Comparison of ENCODE assay signal across 8 mouse cellular contexts in genomic region chr7:29309749-29310148, GRCm38 (mm10). TPM values are rescaled to one million over a fixed set of nuclear protein-coding genes. Genes with fewer than 3 reads are reported as not detected.
DNase-seq lines count a peak whose midpoint lies in the region; ATAC-seq and TF ChIP-seq lines count a peak whose summit lies in the region.

No protein-coding gene starts in this region.

- no peak for DNase-seq in lung, postnatal 0 days (ENCODE audit: low spot score)
- DNase-seq in lung, postnatal 14 days: no peak
- no peak for DNase-seq in limb, embryonic 14.5 days (ENCODE audit: low spot score)
- no peak for DNase-seq in layer of hippocampus, adult 9-11 months
- DNase-seq in MN1 (ENCODE audit: low spot score): no peak
- DNase-seq in kidney, postnatal 4 days: no peak

- peak overlapping the region; percentile 32 for H3K4me3 ChIP-seq in lung, postnatal 0 days (ENCODE audit: low read depth, low read length)
- H3K4me3 ChIP-seq in forebrain, embryonic 13.5 days: peak overlapping the region; percentile 76
- peak overlapping the region; percentile 62 for H3K4me3 ChIP-seq in limb, embryonic 14.5 days (replicated peaks; ENCODE audit: low read length)
- H3K4me3 ChIP-seq in stomach, embryonic 14.5 days (ENCODE audit: low read depth, low read length): peak overlapping the region; percentile 54

- H3K9me3 ChIP-seq in lung, postnatal 0 days (ENCODE audit: low read length): no peaks in the 10 kb centered on the region
- H3K9me3 ChIP-seq in forebrain, embryonic 13.5 days (replicated peaks): no peaks in the 10 kb centered on the region
- H3K9me3 ChIP-seq in limb, embryonic 14.5 days (ENCODE audit: control insufficient read depth, low read length): no peaks in the 10 kb centered on the region
- H3K9me3 ChIP-seq in stomach, embryonic 14.5 days (ENCODE audit: control insufficient read depth, low read depth, low read length): no peaks in the 10 kb centered on the region

- H3K4me2 ChIP-seq in lung, postnatal 0 days (replicated peaks; ENCODE audit: low read depth, low read length): peak overlapping the region; percentile 70
- H3K4me2 ChIP-seq in forebrain, embryonic 13.5 days: peak overlapping the region; percentile 91
- H3K4me2 ChIP-seq in limb, embryonic 14.5 days (replicated peaks; ENCODE audit: low read depth, low read length, severe bottlenecking): peak overlapping the region; percentile 95
- H3K4me2 ChIP-seq in stomach, embryonic 14.5 days (replicated peaks; ENCODE audit: low read depth, low read length): peak overlapping the region; percentile 94

- peak overlapping the region; percentile 32; the same call in 1 of the 2 replicates for H3K9ac ChIP-seq in lung, postnatal 0 days (replicated peaks; ENCODE audit: low read depth)
- H3K9ac ChIP-seq in forebrain, embryonic 13.5 days: peak overlapping the region; percentile 75
- peak overlapping the region; percentile 67 for H3K9ac ChIP-seq in limb, embryonic 14.5 days (ENCODE audit: low read depth, low read length, severe bottlenecking)
- H3K9ac ChIP-seq in stomach, embryonic 14.5 days (replicated peaks; ENCODE audit: low read depth, low read length): no peak overlapping the region

- peaks cover 12% of the 10 kb centered on the region for H3K27me3 ChIP-seq in lung, postnatal 0 days (replicated peaks; ENCODE audit: insufficient read depth, low read length)
- H3K27me3 ChIP-seq in forebrain, embryonic 13.5 days: no peaks in the 10 kb centered on the region
- H3K27me3 ChIP-seq in limb, embryonic 14.5 days (ENCODE audit: control insufficient read depth, insufficient read depth, low read length): peaks cover 7% of the 10 kb centered on the region; the same call in 1 of the 2 replicates
- H3K27me3 ChIP-seq in stomach, embryonic 14.5 days (ENCODE audit: control insufficient read depth, insufficient read depth, low read length): 0 out of 2 replicates have a peak, but pooled peaks cover 3% of the 10 kb centered on the region

- no peak for TF ChIP-seq CTCF in lung, postnatal 0 days (IDR thresholded peaks at IDR 0.05)

- ATAC-seq in lung, postnatal 0 days: no peak
- no peak for ATAC-seq in forebrain, embryonic 13.5 days
- ATAC-seq in limb, embryonic 14.5 days (ENCODE audit: low FRiP score, low read depth): no peak
- ATAC-seq in stomach, embryonic 14.5 days (ENCODE audit: insufficient number of reproducible peaks, insufficient read depth, low FRiP score, low read depth): no peak

- no peak for TF ChIP-seq POLR2A in limb, embryonic 14.5 days (IDR thresholded peaks at IDR 0.05; ENCODE audit: borderline replicate concordance, extremely low read depth, insufficient read depth, insufficient read length)

- TF ChIP-seq EP300 in lung, postnatal 0 days (IDR thresholded peaks at IDR 0.05): no peak

- 5% methylated on average over 5 of the region's 5 CpGs for WGBS in lung, postnatal 0 days
- WGBS in forebrain, embryonic 13.5 days: 4% methylated on average over 5 of the region's 5 CpGs
- 6% methylated on average over 5 of the region's 5 CpGs for WGBS in limb, embryonic 14.5 days
- WGBS in stomach, embryonic 14.5 days: 8% methylated on average over 5 of the region's 5 CpGs

- no peak overlapping the region for H3K27ac ChIP-seq in lung, postnatal 0 days (ENCODE audit: low read length)
- H3K27ac ChIP-seq in forebrain, embryonic 13.5 days: peak overlapping the region; percentile 70
- H3K27ac ChIP-seq in limb, embryonic 14.5 days (replicated peaks; ENCODE audit: low read depth, low read length): peak overlapping the region; percentile 55; the same call in 1 of the 2 replicates
- no peak overlapping the region for H3K27ac ChIP-seq in stomach, embryonic 14.5 days (ENCODE audit: low read length)

- peaks cover 12% of the 10 kb centered on the region; the same call in 1 of the 2 replicates for H3K4me1 ChIP-seq in lung, postnatal 0 days (ENCODE audit: insufficient read depth, low read depth, low read length)
- H3K4me1 ChIP-seq in forebrain, embryonic 13.5 days: peaks cover 86% of the 10 kb centered on the region
- H3K4me1 ChIP-seq in limb, embryonic 14.5 days (ENCODE audit: control insufficient read depth, insufficient read depth, low read length): peaks cover 53% of the 10 kb centered on the region
- peaks cover 20% of the 10 kb centered on the region; the same call in 1 of the 2 replicates for H3K4me1 ChIP-seq in stomach, embryonic 14.5 days (ENCODE audit: control insufficient read depth, insufficient read depth, low read length)

- H3K36me3 ChIP-seq in lung, postnatal 0 days (ENCODE audit: insufficient read depth, low read length): no peaks in the 10 kb centered on the region
- H3K36me3 ChIP-seq in forebrain, embryonic 13.5 days (ENCODE audit: poor library complexity, severe bottlenecking): peaks cover 34% of the 10 kb centered on the region
- H3K36me3 ChIP-seq in limb, embryonic 14.5 days (ENCODE audit: control insufficient read depth, insufficient read depth, low read length): peaks cover 6% of the 10 kb centered on the region; the same call in 1 of the 2 replicates
- no peaks in the 10 kb centered on the region; the same call in 1 of the 2 replicates for H3K36me3 ChIP-seq in stomach, embryonic 14.5 days (ENCODE audit: control insufficient read depth, insufficient read depth, low read length)

RNA-seq across cellular contexts. Expression of gene Dpf1, which starts 6.0 kb away (rescaled TPM):
- 2.0 and 2.5 TPM in 2 replicates for polyA plus RNA-seq in lung, postnatal 0 days (2015; fragmentation: Nextera tagmentation; extraction: Ambion mirVana)
- polyA plus RNA-seq in forebrain, embryonic 13.5 days (2015; fragmentation: Nextera tagmentation; extraction: Ambion mirVana): 165 and 182 TPM in 2 replicates
- 10.6 and 10.7 TPM in 2 replicates for polyA plus RNA-seq in limb, embryonic 14.5 days (2012; rRNA removed)
- 13.2 and 13.7 TPM in 2 replicates for polyA plus RNA-seq in limb, embryonic 14.5 days (2014; fragmentation: Nextera tagmentation; extraction: Ambion mirVana)
- polyA plus RNA-seq in stomach, embryonic 14.5 days (2014; fragmentation: Nextera tagmentation; extraction: Ambion mirVana): 6.0 and 11.0 TPM in 2 replicates

RNA-seq across cellular contexts. Expression of gene Ppp1r14a, which starts 20.6 kb away (rescaled TPM):
- 222 and 246 TPM in 2 replicates for polyA plus RNA-seq in lung, postnatal 0 days (2015; fragmentation: Nextera tagmentation; extraction: Ambion mirVana)
- 14.9 and 17.2 TPM in 2 replicates for polyA plus RNA-seq in forebrain, embryonic 13.5 days (2015; fragmentation: Nextera tagmentation; extraction: Ambion mirVana)
- polyA plus RNA-seq in limb, embryonic 14.5 days (2012; rRNA removed): 8.7 and 9.6 TPM in 2 replicates
- 9.0 and 13.8 TPM in 2 replicates for polyA plus RNA-seq in limb, embryonic 14.5 days (2014; fragmentation: Nextera tagmentation; extraction: Ambion mirVana)
- 47.4 and 51.3 TPM in 2 replicates for polyA plus RNA-seq in stomach, embryonic 14.5 days (2014; fragmentation: Nextera tagmentation; extraction: Ambion mirVana)

RNA-seq across cellular contexts. Expression of gene Spint2, which starts 28.0 kb away (rescaled TPM):
- 429 and 453 TPM in 2 replicates for polyA plus RNA-seq in lung, postnatal 0 days (2015; fragmentation: Nextera tagmentation; extraction: Ambion mirVana)
- 30.1 and 41.3 TPM in 2 replicates for polyA plus RNA-seq in forebrain, embryonic 13.5 days (2015; fragmentation: Nextera tagmentation; extraction: Ambion mirVana)
- polyA plus RNA-seq in limb, embryonic 14.5 days (2012; rRNA removed): 88.7 and 95.3 TPM in 2 replicates
- 149 and 160 TPM in 2 replicates for polyA plus RNA-seq in limb, embryonic 14.5 days (2014; fragmentation: Nextera tagmentation; extraction: Ambion mirVana)
- polyA plus RNA-seq in stomach, embryonic 14.5 days (2014; fragmentation: Nextera tagmentation; extraction: Ambion mirVana): 386 and 405 TPM in 2 replicates

Comparison
In these comparisons a context has a peak if more than half of its experiments do, and no peak if none do; other contexts are left out.
1. H3K27ac ChIP-seq: peak in forebrain, embryonic 13.5 days (single experiment) and limb, embryonic 14.5 days (single experiment); none in lung, postnatal 0 days (single experiment) and stomach, embryonic 14.5 days (single experiment).
2. RNA of gene Dpf1, which starts 6.0 kb away (polyA plus RNA-seq): 165 to 182 TPM in forebrain, embryonic 13.5 days; 10.6 to 13.7 TPM in limb, embryonic 14.5 days, 6.0 to 11.0 TPM in stomach, embryonic 14.5 days and 2.0 to 2.5 TPM in lung, postnatal 0 days; every median in the first group is over 10 times any median in the second.
3. Peak in every context shown above with its lines, with median percentiles within 50 percentile points of each other: H3K4me2 ChIP-seq and H3K4me3 ChIP-seq.